Mouse (Mus musculus) kidney, adult 18-20 months (tissue): ENCODE data around the gene Rassf1.

ENCODE experiments used
- DNase-seq: peaks from one replicate; pipeline ENCODE4 v3.0.0; 2021

Rassf1 gene

DNA sequence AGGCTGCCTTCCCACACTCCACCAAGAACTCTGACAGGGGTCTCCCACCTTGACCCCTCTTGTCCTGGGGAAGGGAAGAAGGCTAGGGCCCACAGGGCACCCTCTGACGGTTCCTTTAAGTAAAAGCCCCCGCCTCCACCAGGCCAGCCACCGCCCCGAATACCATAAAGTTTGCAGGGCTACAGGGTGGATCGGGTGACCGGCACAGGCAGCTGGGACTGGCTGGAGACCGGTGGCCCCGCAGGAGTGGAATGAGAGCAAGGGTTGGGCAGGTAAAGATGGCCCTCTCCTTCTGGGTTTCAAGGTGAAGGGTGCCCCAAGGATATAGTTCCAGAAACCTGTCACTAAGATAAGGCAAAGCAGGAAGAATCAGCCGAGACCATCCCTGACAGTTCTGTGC lies 55.2 kb downstream of the Rassf1 start:
- DNase-seq: peak; percentile 70

DNA sequence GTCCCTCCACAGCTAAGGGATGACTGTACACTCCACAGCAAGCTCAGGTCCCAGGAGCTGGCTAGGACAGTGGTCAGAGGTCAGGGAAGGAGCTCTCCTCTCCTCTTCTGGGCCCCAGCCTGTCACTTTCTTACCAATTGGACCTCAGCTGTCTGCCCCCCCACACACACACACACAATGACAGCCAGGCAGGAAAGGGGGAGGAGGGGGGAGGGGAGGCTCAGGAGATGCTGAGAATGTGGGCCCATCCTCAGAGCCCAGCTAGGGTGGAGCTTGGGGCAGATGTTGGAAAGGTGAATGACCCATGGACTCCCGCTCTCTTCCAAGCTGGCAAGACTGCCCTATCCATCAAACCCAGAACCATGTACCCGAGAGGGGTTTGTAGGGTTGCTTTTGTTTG lies 55.7 kb downstream of the Rassf1 start:
- no peak for DNase-seq

DNA sequence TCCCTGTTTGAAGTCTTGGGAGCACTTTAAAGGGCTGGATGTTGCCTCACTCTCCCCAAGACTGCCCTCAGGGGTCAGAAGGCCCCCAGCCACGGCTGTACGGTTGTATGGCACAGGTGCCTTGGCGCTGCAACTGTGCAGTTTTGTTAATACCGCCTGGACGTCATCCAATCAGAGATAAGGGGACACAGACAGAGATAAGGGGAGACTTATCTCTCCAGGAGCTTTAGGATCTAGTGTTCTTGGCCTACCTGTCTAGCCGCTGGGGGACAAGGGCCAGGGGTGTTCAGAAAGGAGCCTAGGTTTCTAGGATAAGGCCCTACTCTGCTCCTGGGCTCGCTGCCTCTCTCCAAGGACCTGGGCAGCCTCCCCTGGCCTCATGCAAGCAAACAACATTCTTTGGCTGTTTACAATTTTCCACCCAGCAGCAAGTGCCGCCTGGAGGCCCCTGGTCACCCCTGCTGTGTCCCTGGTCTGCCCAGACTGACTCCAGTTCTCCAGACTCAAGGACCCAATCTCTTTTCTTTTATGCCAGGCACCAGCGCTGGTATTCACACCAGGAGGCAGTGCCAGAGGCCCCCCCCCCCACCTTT lies 56.4 kb downstream of the Rassf1 start:
- DNase-seq: peak; percentile 49

DNA sequence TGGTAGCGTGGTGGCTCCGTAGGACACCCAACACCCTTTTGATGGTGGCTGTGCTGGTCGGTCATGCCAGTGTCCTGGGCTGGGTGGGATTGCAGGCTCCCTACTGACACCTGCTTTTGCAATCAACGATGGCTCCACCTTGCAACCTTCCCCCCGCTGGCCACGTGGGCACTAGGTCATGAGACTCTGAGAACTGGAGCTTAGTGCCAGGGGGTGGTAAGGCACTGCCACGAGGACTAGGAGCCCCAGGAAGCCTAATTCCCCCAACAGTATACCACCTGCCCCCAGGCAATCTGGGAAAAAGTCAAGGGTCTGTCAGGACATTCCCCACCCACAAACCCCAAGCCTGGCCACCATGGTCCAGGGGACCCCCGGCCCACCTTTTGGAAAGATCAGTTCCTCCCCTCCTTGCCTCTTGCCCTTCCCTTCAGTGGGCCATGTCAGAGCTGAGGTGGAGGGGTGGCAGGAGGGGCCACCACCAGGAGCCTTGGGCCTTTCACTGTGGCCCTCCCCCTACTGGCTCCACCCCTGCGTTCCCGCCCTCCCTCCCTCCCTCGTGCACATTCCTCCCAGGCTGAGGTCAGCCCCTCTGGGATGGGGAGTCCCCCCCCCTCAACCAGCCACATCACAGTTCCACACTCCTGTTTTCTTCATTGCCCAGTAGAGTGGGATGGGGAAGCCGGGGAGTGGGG lies 57.5 kb downstream of the Rassf1 start, which contains the start of gene Sema3b:
Sema3b (minus strand) TSS at position 489 of the 692 bp plus-strand sequence.
- peak; percentile 59 for DNase-seq

DNA sequence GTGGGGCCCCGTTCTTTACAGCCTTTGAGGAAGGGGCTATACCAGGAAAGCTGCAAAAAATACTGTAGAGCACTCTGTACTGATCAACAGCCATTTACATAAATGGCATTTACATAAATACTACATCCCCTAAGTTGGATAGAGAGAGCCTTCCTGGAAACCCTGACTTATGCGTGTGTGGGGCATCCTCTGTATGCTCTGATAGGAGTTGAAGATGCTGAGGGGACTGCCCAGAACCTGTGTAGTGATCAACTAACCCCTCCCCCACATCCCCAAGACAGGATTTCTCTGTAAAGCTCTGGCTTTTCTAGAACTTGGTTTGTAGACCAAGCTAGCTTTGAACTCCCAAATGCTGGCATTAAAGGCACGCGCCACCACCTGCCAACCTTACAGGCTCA lies 58.1 kb downstream of the Rassf1 start:
- DNase-seq: no peak

DNA sequence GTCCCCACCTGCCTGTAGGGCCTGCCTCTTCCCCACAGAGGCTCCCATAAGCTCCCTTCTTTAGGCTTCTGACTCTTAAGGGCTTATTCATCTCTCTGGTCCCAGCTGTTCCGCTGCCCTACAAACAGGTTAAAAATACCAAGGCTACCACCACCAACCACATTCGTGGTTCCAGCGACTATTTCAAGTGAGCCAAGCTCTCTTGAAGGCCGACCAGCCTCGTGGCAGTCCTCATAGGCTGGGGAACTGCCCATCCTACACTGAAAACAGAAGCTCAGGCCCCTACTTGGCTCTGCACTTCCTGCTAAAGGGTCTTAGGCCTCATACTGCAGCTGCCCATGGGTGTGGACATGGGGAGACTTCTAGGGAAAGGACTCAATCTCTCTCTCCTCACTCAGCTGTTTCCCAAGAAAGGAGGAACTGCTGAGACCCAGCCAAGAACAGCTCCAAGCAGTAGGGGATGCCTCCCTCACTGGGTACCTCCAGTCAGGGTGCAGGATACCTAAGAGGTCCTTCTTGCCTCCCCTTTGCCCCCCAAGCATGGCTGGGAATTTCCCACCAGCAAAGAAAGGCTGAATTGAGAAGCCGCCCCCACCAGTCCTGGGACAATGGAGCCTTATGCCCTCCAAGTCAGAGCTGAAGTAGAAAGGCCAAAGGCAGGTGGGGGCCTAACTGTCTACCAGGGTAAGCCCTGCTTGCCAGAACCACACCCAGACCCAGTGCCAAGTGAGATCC lies 60.3 kb downstream of the Rassf1 start:
- no peak for DNase-seq
